47 mouse cellular contexts compared by ENCODE assay signal in the genomic region with DNA sequence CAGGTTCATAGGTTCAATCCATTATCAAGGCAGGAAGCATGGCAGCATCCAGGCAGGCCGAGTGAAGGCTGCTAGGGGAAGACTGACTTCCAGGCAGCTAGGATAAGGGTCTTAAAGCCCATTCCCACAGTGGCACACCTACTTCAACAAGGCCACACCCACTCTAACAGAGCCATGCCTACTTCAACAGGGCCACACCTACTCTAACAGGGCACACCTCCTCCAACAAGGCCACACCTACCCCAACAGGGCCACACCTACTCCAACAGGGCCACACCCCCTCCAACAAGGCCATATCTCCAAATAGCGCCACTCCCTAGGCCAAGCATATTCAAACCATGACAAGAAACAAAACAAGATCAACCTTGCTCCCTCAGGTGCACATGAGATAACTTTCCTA. TPM values are rescaled to one million over a fixed set of nuclear protein-coding genes. Genes with fewer than 3 reads are reported as not detected.
"Had no signal": no experiment of that assay in that cellular context is flagged by ENCODE, and none has a peak within 500 bp of the region (broad histone marks: within the 10 kb centered on the region; RNA-seq: fewer than 3 reads in every experiment).

No protein-coding gene starts in this region.

- H3K36me3 ChIP-seq: limb, embryonic 10.5 days; limb, embryonic 12.5 days; limb, embryonic 13.5 days; limb, embryonic 15.5 days; liver, embryonic 12.5 days; liver, embryonic 13.5 days; liver, embryonic 15.5 days; lung, embryonic 15.5 days; midbrain, embryonic 10.5 days; midbrain, embryonic 12.5 days; midbrain, embryonic 13.5 days; midbrain, embryonic 15.5 days; neural tube, embryonic 12.5 days had no signal

- H3K9me3 ChIP-seq: limb, embryonic 10.5 days; limb, embryonic 12.5 days; limb, embryonic 13.5 days; limb, embryonic 15.5 days; liver, embryonic 12.5 days; liver, embryonic 13.5 days; liver, embryonic 15.5 days; lung, embryonic 15.5 days; midbrain, embryonic 10.5 days; midbrain, embryonic 12.5 days; midbrain, embryonic 13.5 days; midbrain, embryonic 15.5 days; neural tube, embryonic 12.5 days had no signal

- H3K27ac ChIP-seq: limb, embryonic 10.5 days; limb, embryonic 12.5 days; limb, embryonic 13.5 days; limb, embryonic 15.5 days; liver, embryonic 12.5 days; liver, embryonic 13.5 days; liver, embryonic 14.5 days; liver, embryonic 15.5 days; lung, embryonic 15.5 days; macrophage; midbrain, embryonic 10.5 days; midbrain, embryonic 12.5 days; midbrain, embryonic 13.5 days; midbrain, embryonic 15.5 days; neural tube, embryonic 12.5 days had no signal

- H3K9ac ChIP-seq: limb, embryonic 12.5 days; limb, embryonic 13.5 days; limb, embryonic 15.5 days; liver, embryonic 12.5 days; liver, embryonic 13.5 days; liver, embryonic 14.5 days; liver, embryonic 15.5 days; liver, postnatal 0 days; lung, embryonic 14.5 days; lung, embryonic 15.5 days; midbrain, embryonic 12.5 days; midbrain, embryonic 13.5 days; midbrain, embryonic 15.5 days; neural tube, embryonic 12.5 days had no signal

- H3K4me2 ChIP-seq: limb, embryonic 12.5 days; limb, embryonic 13.5 days; limb, embryonic 15.5 days; liver, embryonic 11.5 days; liver, embryonic 12.5 days; liver, embryonic 13.5 days; liver, embryonic 15.5 days; lung, embryonic 14.5 days; lung, embryonic 15.5 days; midbrain, embryonic 11.5 days; midbrain, embryonic 12.5 days; midbrain, embryonic 13.5 days; midbrain, embryonic 15.5 days; neural tube, embryonic 12.5 days had no signal

- H3K4me1 ChIP-seq: limb, embryonic 12.5 days; limb, embryonic 13.5 days; liver, embryonic 12.5 days; liver, embryonic 13.5 days; liver, embryonic 15.5 days; lung, embryonic 15.5 days had no signal

- H3K4me3 ChIP-seq: limb, embryonic 10.5 days; limb, embryonic 12.5 days; limb, embryonic 13.5 days; limb, embryonic 15.5 days; liver, embryonic 12.5 days; liver, embryonic 13.5 days; liver, embryonic 15.5 days; lung, embryonic 15.5 days; megakaryocyte, embryonic 14.5 days; midbrain, embryonic 10.5 days; midbrain, embryonic 12.5 days; midbrain, embryonic 13.5 days; midbrain, embryonic 15.5 days; myocyte; neural tube, embryonic 12.5 days had no signal

- H3K27me3 ChIP-seq: limb, embryonic 12.5 days; limb, embryonic 13.5 days; limb, embryonic 15.5 days; liver, embryonic 12.5 days; liver, embryonic 13.5 days; liver, embryonic 15.5 days; lung, embryonic 15.5 days; midbrain, embryonic 12.5 days; midbrain, embryonic 13.5 days; midbrain, embryonic 15.5 days; neural tube, embryonic 12.5 days had no signal

- DNase-seq: left cerebral cortex, postnatal 4 days; liver; liver, embryonic 13.5 days; liver, postnatal 0 days; lung, adult 18-20 months; lung, adult 2 months; lung, embryonic 14.5 days; lung, postnatal 10 days; lung, postnatal 14 days; lung, postnatal 36 days; lung, postnatal 4 days; midbrain, embryonic 14.5 days had no signal

- ATAC-seq: liver, embryonic 12.5 days; liver, postnatal 0 days; lung, postnatal 0 days; midbrain, embryonic 13.5 days; midbrain, embryonic 15.5 days; midbrain, embryonic 16.5 days had no signal

RNA-seq across cellular contexts. Expression of a gene that starts 11.7 kb away (rescaled TPM):
- total RNA-seq: left cerebral cortex, postnatal 10 days; left cerebral cortex, postnatal 14 days; left cerebral cortex, postnatal 25 days; left cerebral cortex, postnatal 36 days; left cerebral cortex, postnatal 4 days; liver, adult 2 months; megakaryocyte progenitor cell, adult 5-6 weeks; megakaryocyte, adult 5-6 weeks; megakaryocyte-erythroid progenitor cell, adult 5-6 weeks; midbrain, postnatal 0 days; monocyte, adult 5-6 weeks had no signal
- polyA plus RNA-seq: limb, embryonic 10.5 days; limb, embryonic 11.5 days; limb, embryonic 12.5 days; limb, embryonic 13.5 days; limb, embryonic 14.5 days; limb, embryonic 15.5 days; liver, adult 2 months; liver, embryonic 11.5 days; liver, embryonic 12.5 days; liver, embryonic 13.5 days; liver, embryonic 14.5 days; liver, embryonic 15.5 days; liver, embryonic 16.5 days; liver, postnatal 0 days; lung, adult 2 months; lung, embryonic 14.5 days; lung, embryonic 15.5 days; lung, embryonic 16.5 days; lung, postnatal 0 days; macrophage; midbrain, embryonic 10.5 days; midbrain, embryonic 11.5 days; midbrain, embryonic 12.5 days; midbrain, embryonic 13.5 days; midbrain, embryonic 14.5 days; midbrain, embryonic 15.5 days; midbrain, embryonic 16.5 days; midbrain, postnatal 0 days; myocyte; neural tube, embryonic 11.5 days; neural tube, embryonic 12.5 days had no signal
